In genomic region chr5:47751907-47752306, GRCm38 (mm10) we compare ENCODE assay signal across 28 mouse cellular contexts.
"Had no signal": no experiment of that assay in that cellular context is flagged by ENCODE, and none has a peak within 500 bp of the region (broad histone marks: within the 10 kb centered on the region; RNA-seq: fewer than 3 reads in every experiment).

No protein-coding gene starts in this region.

- H3K36me3 ChIP-seq: embryonic facial prominence, embryonic 10.5 days; embryonic facial prominence, embryonic 12.5 days; embryonic facial prominence, embryonic 13.5 days; embryonic facial prominence, embryonic 15.5 days; forebrain, embryonic 10.5 days; forebrain, embryonic 12.5 days; forebrain, embryonic 15.5 days had no signal

- DNase-seq: cerebellum, adult 8-10 months; cerebellum, adult 9-10 months; cerebellum, adult 9-11 months; cerebellum, postnatal 10 days; cerebellum, postnatal 14 days; cerebellum, postnatal 25 days; cerebellum, postnatal 36 days; embryo, embryonic 11 days; forebrain, postnatal 0 days; gastrocnemius, adult 2 months; gastrocnemius, postnatal 10 days; gastrocnemius, postnatal 14 days; gastrocnemius, postnatal 25 days; gastrocnemius, postnatal 36 days; heart, adult 11 months; heart, adult 18-20 months; heart, adult 2 months had no signal

- H3K4me3 ChIP-seq: embryonic facial prominence, embryonic 10.5 days; embryonic facial prominence, embryonic 12.5 days; embryonic facial prominence, embryonic 13.5 days; embryonic facial prominence, embryonic 15.5 days; erythroblast, embryonic 14.5 days; forebrain, embryonic 10.5 days; forebrain, embryonic 12.5 days; forebrain, embryonic 13.5 days; forebrain, embryonic 15.5 days; gastrocnemius, adult 2 months; heart, adult 2 months had no signal

- H3K9ac ChIP-seq: embryonic facial prominence, embryonic 12.5 days; embryonic facial prominence, embryonic 13.5 days; embryonic facial prominence, embryonic 15.5 days; forebrain, embryonic 12.5 days; forebrain, embryonic 13.5 days; forebrain, embryonic 15.5 days; forebrain, postnatal 0 days had no signal

- ATAC-seq: forebrain, embryonic 13.5 days; forebrain, embryonic 14.5 days; forebrain, embryonic 15.5 days; forebrain, embryonic 16.5 days; forebrain, postnatal 0 days had no signal

- H3K4me2 ChIP-seq: embryonic facial prominence, embryonic 12.5 days; embryonic facial prominence, embryonic 13.5 days; embryonic facial prominence, embryonic 15.5 days; forebrain, embryonic 12.5 days; forebrain, embryonic 13.5 days; forebrain, embryonic 15.5 days had no signal

- H3K9me3 ChIP-seq: embryonic facial prominence, embryonic 10.5 days; embryonic facial prominence, embryonic 12.5 days; embryonic facial prominence, embryonic 13.5 days; embryonic facial prominence, embryonic 15.5 days; forebrain, embryonic 10.5 days; forebrain, embryonic 12.5 days; forebrain, embryonic 13.5 days; forebrain, embryonic 15.5 days had no signal

- H3K27ac ChIP-seq: embryonic facial prominence, embryonic 10.5 days; embryonic facial prominence, embryonic 12.5 days; embryonic facial prominence, embryonic 13.5 days; embryonic facial prominence, embryonic 15.5 days; forebrain, embryonic 10.5 days; forebrain, embryonic 12.5 days; forebrain, embryonic 13.5 days; forebrain, embryonic 15.5 days; gastrocnemius, adult 2 months; heart, adult 2 months had no signal

- H3K27me3 ChIP-seq: embryonic facial prominence, embryonic 12.5 days; embryonic facial prominence, embryonic 13.5 days; embryonic facial prominence, embryonic 15.5 days; forebrain, embryonic 12.5 days; forebrain, embryonic 13.5 days; forebrain, embryonic 15.5 days had no signal

- H3K4me1 ChIP-seq: embryonic facial prominence, embryonic 10.5 days; embryonic facial prominence, embryonic 12.5 days; embryonic facial prominence, embryonic 13.5 days; embryonic facial prominence, embryonic 15.5 days; forebrain, embryonic 10.5 days; forebrain, embryonic 12.5 days; forebrain, embryonic 13.5 days; forebrain, embryonic 15.5 days had no signal
